Mouse (Mus musculus): ENCODE measurements at regions not wholly inside any gene's neighbourhood (a gene's known extent, or its start where the extent isn't known, plus 50 kb on each side); places are given as distances from the start of the nearest gene placed in this dataset.

DNA sequence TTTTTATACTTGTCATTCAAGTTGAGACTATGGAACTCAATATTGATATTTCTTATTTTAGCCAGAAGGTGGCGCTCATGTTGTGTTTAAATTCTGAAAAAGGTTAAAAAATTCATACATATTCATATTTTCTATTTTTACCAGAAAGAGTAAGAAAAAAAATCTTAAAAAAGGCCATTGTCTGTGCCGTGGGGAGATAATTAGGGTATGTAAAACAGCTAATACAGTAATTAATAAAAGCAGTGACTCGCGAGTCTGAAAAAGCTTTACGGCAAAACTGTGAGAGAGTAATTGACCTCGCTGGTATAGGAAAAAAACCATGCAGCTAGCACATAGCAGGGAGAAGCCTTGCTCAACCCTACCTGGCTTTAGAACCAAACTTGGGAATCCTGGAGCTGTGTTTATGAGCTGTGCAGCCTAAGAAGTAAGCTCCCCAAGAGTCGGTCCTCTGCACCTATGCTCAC, 140.1 kb downstream of the 4933412E24Rik start:
- TF ChIP-seq CTCF (IDR thresholded peaks at IDR 0.05; ENCODE audit: extremely low read depth, insufficient read length, insufficient replicate concordance, low read depth, low read length) (no peak), POLR2A (IDR thresholded peaks at IDR 0.05; ENCODE audit: low read depth, low read length) (no peak)

All from small intestine, adult 2 months (tissue).